Mouse (Mus musculus): ENCODE measurements around the gene Ppm1l. TPM values are rescaled to one million over a fixed set of nuclear protein-coding genes. Genes with fewer than 3 reads are reported as not detected.
"Not testable (repeated sequence)": the region's sequence is repeated elsewhere in the genome, so short reads cannot be mapped to it uniquely, and the experiment has no call there.

Ppm1l gene
- polyA plus RNA-seq, 1 experiment from 2014 or later = 5.7 TPM

- Histone ChIP-seq H3K36me3 (ENCODE audit: insufficient read depth, low read length) (no peaks in the 10 kb centered on the region), H3K4me1 (ENCODE audit: insufficient read depth, low read length) (no peaks in the 10 kb centered on the region), H3K9me3 (ENCODE audit: low read length) (peaks cover 4% of the 10 kb centered on the region; the same call in 1 of the 2 replicates), H3K4me3 (ENCODE audit: low read length) (no peak overlapping the region), H3K27me3 (ENCODE audit: insufficient read depth, low read length) (no peaks in the 10 kb centered on the region), H3K9ac (replicated peaks; ENCODE audit: low read length) (no peak overlapping the region), H3K27ac (ENCODE audit: low read length) (no peak overlapping the region), H3K4me2 (replicated peaks; ENCODE audit: low read depth, low read length) (no peak overlapping the region)
- no peak for ATAC-seq (ENCODE audit: low FRiP score, low TSS enrichment)
- WGBS = 82% methylated on average over 5 of the region's 5 CpGs
Observed at GRCm38 (mm10) chr3:69362350-69362790, 45.7 kb downstream of the Ppm1l start.

GRCm38 (mm10) chr3:69362906-69363305 lies 46.2 kb downstream of the Ppm1l start:
- no peaks in the 10 kb centered on the region for H3K4me1 ChIP-seq (ENCODE audit: insufficient read depth, low read length)
- peaks cover 4% of the 10 kb centered on the region; the same call in 1 of the 2 replicates for H3K9me3 ChIP-seq (ENCODE audit: low read length)
- H3K4me2 ChIP-seq (replicated peaks; ENCODE audit: low read depth, low read length) = no peak overlapping the region
- no peak for ATAC-seq (ENCODE audit: low FRiP score, low TSS enrichment)
- H3K27me3 ChIP-seq (ENCODE audit: insufficient read depth, low read length) = no peaks in the 10 kb centered on the region
- H3K4me3 ChIP-seq (ENCODE audit: low read length) = no peak overlapping the region
- WGBS = 73% methylated on average over 4 of the region's 4 CpGs
- H3K36me3 ChIP-seq (ENCODE audit: insufficient read depth, low read length) = no peaks in the 10 kb centered on the region
- no peak overlapping the region for H3K9ac ChIP-seq (replicated peaks; ENCODE audit: low read length)
- no peak overlapping the region for H3K27ac ChIP-seq (ENCODE audit: low read length)

GRCm38 (mm10) chr3:69364151-69364550 lies 47.5 kb downstream of the Ppm1l start:
- Histone ChIP-seq H3K9ac (replicated peaks; ENCODE audit: low read length) (no peak overlapping the region), H3K36me3 (ENCODE audit: insufficient read depth, low read length) (no peaks in the 10 kb centered on the region), H3K4me1 (ENCODE audit: insufficient read depth, low read length) (no peaks in the 10 kb centered on the region), H3K27ac (ENCODE audit: low read length) (no peak overlapping the region), H3K27me3 (ENCODE audit: insufficient read depth, low read length) (no peaks in the 10 kb centered on the region), H3K4me2 (replicated peaks; ENCODE audit: low read depth, low read length) (no peak overlapping the region), H3K9me3 (ENCODE audit: low read length) (peaks cover 4% of the 10 kb centered on the region; the same call in 1 of the 2 replicates), H3K4me3 (ENCODE audit: low read length) (no peak overlapping the region)
- WGBS = 71% methylated on average over 6 of the region's 6 CpGs
- no peak for ATAC-seq (ENCODE audit: low FRiP score, low TSS enrichment)

- WGBS = 83% methylated on average over 9 of the region's 9 CpGs
- Histone ChIP-seq H3K27ac (ENCODE audit: low read length) (no peak overlapping the region), H3K36me3 (ENCODE audit: insufficient read depth, low read length) (no peaks in the 10 kb centered on the region), H3K27me3 (ENCODE audit: insufficient read depth, low read length) (no peaks in the 10 kb centered on the region), H3K9me3 (ENCODE audit: low read length) (peaks cover 3% of the 10 kb centered on the region), H3K4me1 (ENCODE audit: insufficient read depth, low read length) (no peaks in the 10 kb centered on the region), H3K9ac (replicated peaks; ENCODE audit: low read length) (no peak overlapping the region), H3K4me2 (replicated peaks; ENCODE audit: low read depth, low read length) (no peak overlapping the region), H3K4me3 (ENCODE audit: low read length) (no peak overlapping the region)
- no peak for ATAC-seq (ENCODE audit: low FRiP score, low TSS enrichment)
Observed at GRCm38 (mm10) chr3:69367916-69368315, 51.3 kb downstream of the Ppm1l start.

GRCm38 (mm10) chr3:69372731-69373130 lies 56.1 kb downstream of the Ppm1l start:
- peaks cover 5% of the 10 kb centered on the region for H3K9me3 ChIP-seq (ENCODE audit: low read length)
- WGBS = 74% methylated on average over 3 of the region's 3 CpGs
- no peak for ATAC-seq (ENCODE audit: low FRiP score, low TSS enrichment)
- H3K4me2 ChIP-seq (replicated peaks; ENCODE audit: low read depth, low read length) = no peak overlapping the region
- H3K9ac ChIP-seq (replicated peaks; ENCODE audit: low read length) = no peak overlapping the region
- H3K4me3 ChIP-seq (ENCODE audit: low read length) = no peak overlapping the region
- H3K4me1 ChIP-seq (ENCODE audit: insufficient read depth, low read length) = no peaks in the 10 kb centered on the region
- no peaks in the 10 kb centered on the region for H3K36me3 ChIP-seq (ENCODE audit: insufficient read depth, low read length)
- no peak overlapping the region for H3K27ac ChIP-seq (ENCODE audit: low read length)
- H3K27me3 ChIP-seq (ENCODE audit: insufficient read depth, low read length) = no peaks in the 10 kb centered on the region

- no peak for ATAC-seq (ENCODE audit: low FRiP score, low TSS enrichment)
- Histone ChIP-seq H3K27me3 (ENCODE audit: insufficient read depth, low read length) (no peaks in the 10 kb centered on the region), H3K9ac (replicated peaks; ENCODE audit: low read length) (no peak overlapping the region), H3K4me2 (replicated peaks; ENCODE audit: low read depth, low read length) (no peak overlapping the region), H3K9me3 (ENCODE audit: low read length) (peaks cover 5% of the 10 kb centered on the region), H3K36me3 (ENCODE audit: insufficient read depth, low read length) (no peaks in the 10 kb centered on the region), H3K27ac (ENCODE audit: low read length) (no peak overlapping the region), H3K4me1 (ENCODE audit: insufficient read depth, low read length) (no peaks in the 10 kb centered on the region), H3K4me3 (ENCODE audit: low read length) (no peak overlapping the region)
- 80% methylated on average over 10 of the region's 10 CpGs for WGBS
Observed at GRCm38 (mm10) chr3:69373544-69374306, 57.1 kb downstream of the Ppm1l start.

- Histone ChIP-seq H3K27me3 (ENCODE audit: insufficient read depth, low read length) (no peaks in the 10 kb centered on the region), H3K27ac (ENCODE audit: low read length) (no peak overlapping the region), H3K9me3 (ENCODE audit: low read length) (peaks cover 5% of the 10 kb centered on the region), H3K4me2 (replicated peaks; ENCODE audit: low read depth, low read length) (no peak overlapping the region), H3K36me3 (ENCODE audit: insufficient read depth, low read length) (no peaks in the 10 kb centered on the region), H3K9ac (replicated peaks; ENCODE audit: low read length) (no peak overlapping the region), H3K4me3 (ENCODE audit: low read length) (no peak overlapping the region), H3K4me1 (ENCODE audit: insufficient read depth, low read length) (no peaks in the 10 kb centered on the region)
- 94% methylated on average over 5 of the region's 5 CpGs for WGBS
- no peak for ATAC-seq (ENCODE audit: low FRiP score, low TSS enrichment)
Observed at GRCm38 (mm10) chr3:69374538-69374937, 57.9 kb downstream of the Ppm1l start.

GRCm38 (mm10) chr3:69374983-69375382 lies 58.3 kb downstream of the Ppm1l start:
- ATAC-seq (ENCODE audit: low FRiP score, low TSS enrichment) = no peak
- Histone ChIP-seq H3K27ac (ENCODE audit: low read length) (no peak overlapping the region), H3K36me3 (ENCODE audit: insufficient read depth, low read length) (no peaks in the 10 kb centered on the region), H3K27me3 (ENCODE audit: insufficient read depth, low read length) (no peaks in the 10 kb centered on the region), H3K4me1 (ENCODE audit: insufficient read depth, low read length) (no peaks in the 10 kb centered on the region), H3K9ac (replicated peaks; ENCODE audit: low read length) (no peak overlapping the region), H3K9me3 (ENCODE audit: low read length) (peaks cover 5% of the 10 kb centered on the region), H3K4me2 (replicated peaks; ENCODE audit: low read depth, low read length) (no peak overlapping the region), H3K4me3 (ENCODE audit: low read length) (no peak overlapping the region)
- 88% methylated on average over 5 of the region's 5 CpGs for WGBS

- WGBS = 79% methylated on average over 4 of the region's 4 CpGs
- no peak overlapping the region for H3K4me3 ChIP-seq (ENCODE audit: low read length)
- no peak overlapping the region for H3K4me2 ChIP-seq (replicated peaks; ENCODE audit: low read depth, low read length)
- no peak overlapping the region for H3K9ac ChIP-seq (replicated peaks; ENCODE audit: low read length)
- H3K27ac ChIP-seq (ENCODE audit: low read length) = no peak overlapping the region
- no peaks in the 10 kb centered on the region for H3K4me1 ChIP-seq (ENCODE audit: insufficient read depth, low read length)
- no peaks in the 10 kb centered on the region for H3K36me3 ChIP-seq (ENCODE audit: insufficient read depth, low read length)
- no peaks in the 10 kb centered on the region for H3K9me3 ChIP-seq (ENCODE audit: low read length)
- no peaks in the 10 kb centered on the region for H3K27me3 ChIP-seq (ENCODE audit: insufficient read depth, low read length)
- no peak for ATAC-seq (ENCODE audit: low FRiP score, low TSS enrichment)
Observed at GRCm38 (mm10) chr3:69381213-69381612, 64.6 kb downstream of the Ppm1l start.

- not testable (repeated sequence) for H3K9ac ChIP-seq (replicated peaks; ENCODE audit: low read length); H3K4me3 ChIP-seq (ENCODE audit: low read length); H3K36me3 ChIP-seq (ENCODE audit: insufficient read depth, low read length); H3K4me2 ChIP-seq (replicated peaks; ENCODE audit: low read depth, low read length); ATAC-seq (ENCODE audit: low FRiP score, low TSS enrichment); H3K4me1 ChIP-seq (ENCODE audit: insufficient read depth, low read length); H3K27ac ChIP-seq (ENCODE audit: low read length); H3K9me3 ChIP-seq (ENCODE audit: low read length); H3K27me3 ChIP-seq (ENCODE audit: insufficient read depth, low read length)
- WGBS = 75% methylated on average over 10 of the region's 10 CpGs
Observed at GRCm38 (mm10) chr3:69391834-69392233, 75.2 kb downstream of the Ppm1l start.

All from kidney, embryonic 16.5 days (tissue).